Comparison of ENCODE assay signal across 12 mouse cellular contexts in the genomic region with DNA sequence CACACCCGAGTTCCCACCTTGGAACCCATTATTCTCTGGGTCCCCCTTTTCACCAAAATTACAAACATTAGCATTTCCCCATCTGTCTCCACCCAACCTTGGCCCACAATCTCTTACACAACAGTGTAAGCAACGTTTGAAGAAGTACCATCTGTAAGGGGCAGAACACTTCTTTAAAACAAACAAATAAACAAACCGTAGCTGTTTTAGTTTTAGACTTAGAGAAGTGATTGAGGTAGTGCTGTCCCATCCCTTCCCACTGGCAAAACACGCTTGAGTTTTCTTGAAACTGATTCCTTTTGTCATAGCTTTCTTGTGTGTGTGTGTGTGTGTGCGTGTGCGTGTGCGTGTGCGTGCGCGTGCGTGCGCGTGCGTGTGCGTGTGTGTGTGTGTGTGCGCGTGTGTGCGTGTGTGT. TPM values are rescaled to one million over a fixed set of nuclear protein-coding genes. Genes with fewer than 3 reads are reported as not detected.
A peak's percentile ranks its signal among the peaks of the same experiment; 100 is the strongest.
DNase-seq lines count a peak whose midpoint lies in the region; ATAC-seq and TF ChIP-seq lines count a peak whose summit lies in the region.
"Had no signal": no experiment of that assay in that cellular context is flagged by ENCODE, and none has a peak within 500 bp of the region (broad histone marks: within the 10 kb centered on the region; RNA-seq: fewer than 3 reads in every experiment).

No protein-coding gene starts in this region.

- no peak for TF ChIP-seq CTCF in kidney, postnatal 0 days (IDR thresholded peaks at IDR 0.05; ENCODE audit: low read depth)
- TF ChIP-seq CTCF in CH12.LX (conservative IDR thresholded peaks at IDR 0.05 in 1 of 2, IDR thresholded peaks at IDR 0.05 in 1 of 2; ENCODE audit: low read depth in 2 of 2, low read length in 2 of 2) = no peak
- no peak for TF ChIP-seq CTCF in cortical plate, adult 2 months (IDR thresholded peaks at IDR 0.05; ENCODE audit: extremely low read depth, insufficient read depth, low read length)

- in situ Hi-C loops in CH12.LX (cut with MboI; ENCODE audit: low pct_ligation_motif_present, low pct_unique_long_range_greater_than_20kb, low sequenced_read_pairs) = loop anchor here (5.0 kb wide), 1 partner anchor 52 kb away; a partner anchor contains a TSS

- no peak overlapping the region for H3K4me3 ChIP-seq in kidney, postnatal 0 days (replicated peaks; ENCODE audit: low read depth, low read length)
- peak overlapping the region in 1 of 3 experiments; percentile 76 for H3K4me3 ChIP-seq in CH12.LX (replicated peaks in 1 of 3; ENCODE audit: low read depth in 2 of 3, low read length in 2 of 3, poor library complexity in 1 of 3)
- H3K4me3 ChIP-seq in cortical plate, adult 2 months (ENCODE audit: insufficient read depth, low read length) = no peak overlapping the region
- H3K4me3 ChIP-seq: hindbrain, embryonic 10.5 days had no signal

- TF ChIP-seq POLR2A in CH12.LX (IDR thresholded peaks at IDR 0.05; ENCODE audit: low read depth, low read length) = no peak
- TF ChIP-seq POLR2A in cortical plate, adult 2 months (IDR thresholded peaks at IDR 0.05; ENCODE audit: extremely low read depth, insufficient read depth, low read length) = no peak

- peaks cover 3% of the 10 kb centered on the region; the same call in 1 of the 2 replicates for H3K79me2 ChIP-seq in CH12.LX (replicated peaks; ENCODE audit: control insufficient read depth, extremely low read depth, insufficient read depth, poor library complexity, severe bottlenecking)

- H3K36me3 ChIP-seq in kidney, postnatal 0 days (ENCODE audit: insufficient read depth, low read length) = no peaks in the 10 kb centered on the region
- peaks cover 0 to 6% of the 10 kb centered on the region in 2 experiments for H3K36me3 ChIP-seq in CH12.LX (replicated peaks in 1 of 2; ENCODE audit: control insufficient read depth in 1 of 2, insufficient read depth in 1 of 2, low read length in 1 of 2)
- H3K36me3 ChIP-seq: hindbrain, embryonic 10.5 days had no signal

- TF ChIP-seq RAD21 in CH12.LX (IDR thresholded peaks at IDR 0.05; ENCODE audit: low read depth, low read length) = no peak

- intact Hi-C loops in left cerebral cortex, postnatal 4 days (cut with DNase I) = loop anchor here (10.0 kb wide), 1 partner anchor 139 kb away; no protein-coding TSS in a partner anchor

- ATAC-seq in kidney, postnatal 0 days (replicated peaks; ENCODE audit: low FRiP score, low read depth) = no peak
- peak; percentile 4; the same call in 1 of the 2 replicates for ATAC-seq in megakaryocyte progenitor cell, adult 5-6 weeks (replicated peaks; ENCODE audit: poor library complexity)

- no peak for TF ChIP-seq EP300 in CH12.LX (IDR thresholded peaks at IDR 0.05; ENCODE audit: low read length)

- no peaks in the 10 kb centered on the region for H3K27me3 ChIP-seq in kidney, postnatal 0 days (ENCODE audit: insufficient read depth, low read length)
- no peaks in the 10 kb centered on the region for H3K27me3 ChIP-seq in CH12.LX (replicated peaks)

- no peak for DNase-seq in kidney, postnatal 0 days (ENCODE audit: low spot score)
- DNase-seq in kidney, adult 8-10 months = no peak
- no peak for DNase-seq in CH12.LX (ENCODE audit: extremely low read depth)
- DNase-seq in left cerebral cortex, postnatal 4 days = no peak
- no peak for DNase-seq in gastrocnemius, adult 8-10 months (ENCODE audit: low spot score in 2 of 2)
- DNase-seq: kidney, postnatal 36 days; retina, postnatal 1 day had no signal

- H3K9ac ChIP-seq in kidney, postnatal 0 days (ENCODE audit: low read depth, low read length) = no peak overlapping the region
- H3K9ac ChIP-seq in CH12.LX (ENCODE audit: insufficient read depth, low read depth) = peak overlapping the region; percentile 68

- dilution Hi-C loops in CH12.LX (cut with MboI; ENCODE audit: extremely low pct_ligation_motif_present, extremely low pct_unique_long_range_greater_than_20kb, low sequenced_read_pairs) = no loop called here

- WGBS in kidney, postnatal 0 days = 79% methylated on average over 16 of the region's 18 CpGs

- no peaks in the 10 kb centered on the region for H3K9me3 ChIP-seq in kidney, postnatal 0 days (replicated peaks; ENCODE audit: low read length)
- peaks cover 5% of the 10 kb centered on the region for H3K9me3 ChIP-seq in CH12.LX (replicated peaks; ENCODE audit: low read length)
- H3K9me3 ChIP-seq: hindbrain, embryonic 10.5 days had no signal

- peak overlapping the region; percentile 10; the same call in 1 of the 2 replicates for H3K27ac ChIP-seq in kidney, postnatal 0 days
- peak overlapping the region; percentile 100 for H3K27ac ChIP-seq in CH12.LX (ENCODE audit: insufficient read depth, low read depth)
- H3K27ac ChIP-seq in cortical plate, adult 2 months (ENCODE audit: insufficient read depth, low read length) = peak overlapping the region; percentile 84
- H3K27ac ChIP-seq: hindbrain, embryonic 10.5 days had no signal

- no peak overlapping the region for H3K4me2 ChIP-seq in kidney, postnatal 0 days (ENCODE audit: low read length)
- peak overlapping the region; percentile 43 for H3K4me2 ChIP-seq in CH12.LX (ENCODE audit: insufficient read depth, low read depth, poor library complexity, severe bottlenecking)

- H3K4me1 ChIP-seq in kidney, postnatal 0 days (replicated peaks; ENCODE audit: insufficient read depth, low read length) = 0 out of 2 replicates have a peak, but pooled peaks cover 9% of the 10 kb centered on the region
- H3K4me1 ChIP-seq in CH12.LX (ENCODE audit: control insufficient read depth in 1 of 2, insufficient read depth in 2 of 2) = peaks cover 32 to 65% of the 10 kb centered on the region in 2 experiments
- no peaks in the 10 kb centered on the region; the same call in none of the 2 replicates for H3K4me1 ChIP-seq in cortical plate, adult 2 months (ENCODE audit: control insufficient read depth, insufficient read depth, low read length)

TF ChIP-seq in CH12.LX, 34 proteins besides CTCF, POLR2A, EP300 and RAD21:
- TF ChIP-seq MYC (IDR thresholded peaks at IDR 0.05; ENCODE audit: low read depth, low read length) (no peak), SMC3 (IDR thresholded peaks at IDR 0.05; ENCODE audit: low read depth, low read length) (peak; percentile 3; the same call in 1 of the 2 replicates), HCFC1 (IDR thresholded peaks at IDR 0.05; ENCODE audit: low read depth, low read length) (0 out of 2 replicates have a peak, but pooled peaks have one; percentile 45), CHD1 (IDR thresholded peaks at IDR 0.05; ENCODE audit: low read depth, low read length) (no peak; the same call in 1 of the 2 replicates), NRF1 (IDR thresholded peaks at IDR 0.05; ENCODE audit: low read depth, low read length) (peak; percentile 63), ZMIZ1 (IDR thresholded peaks at IDR 0.05; ENCODE audit: low read depth, low read length) (0 out of 2 replicates have a peak, but pooled peaks have one; percentile 69)

RNA-seq across cellular contexts. Expression of a gene that starts 41.3 kb away (rescaled TPM):
- polyA plus RNA-seq in kidney, postnatal 0 days (2015; fragmentation: Nextera tagmentation; extraction: Ambion mirVana) = not detected in 2 replicates
- total RNA-seq in CH12.LX (2012; rRNA removed) = 112 and 132 TPM in 2 replicates
- 229 and 269 TPM in 2 replicates for total RNA-seq in CH12.LX (2014; rRNA removed)
- polyA plus RNA-seq in CH12.LX (2012; ENCODE audit: insufficient read length, low read depth) = 71.2 and 71.3 TPM in 2 replicates
- not detected in 2 replicates for polyA plus RNA-seq in cortical plate, adult 2 months (2012; rRNA removed)
- 128 and 146 TPM in 2 replicates for total RNA-seq in megakaryocyte progenitor cell, adult 5-6 weeks (2015)
- total RNA-seq in megakaryocyte progenitor cell, adult 5-6 weeks (2017) = 109 and 150 TPM in 2 replicates
- not detected for total RNA-seq in left cerebral cortex, postnatal 4 days (2021)
- not detected for total RNA-seq in gastrocnemius, adult 8-10 months (2022)
- total RNA-seq: left cerebral cortex, postnatal 25 days had no signal
- polyA plus RNA-seq: brain, embryonic 14.5 days; hindbrain, embryonic 10.5 days had no signal

RNA-seq across cellular contexts. Expression of a gene that starts 53.5 kb away (rescaled TPM):
- polyA plus RNA-seq in kidney, postnatal 0 days (2015; fragmentation: Nextera tagmentation; extraction: Ambion mirVana) = 1.0 and 1.4 TPM in 2 replicates
- total RNA-seq in CH12.LX (2012; rRNA removed) (50.7 and 53.4 TPM in 2 replicates), CH12.LX (2014; rRNA removed) (19.7 and 25.9 TPM in 2 replicates)
- 5.1 and 6.0 TPM in 2 replicates for polyA plus RNA-seq in CH12.LX (2012; ENCODE audit: insufficient read length, low read depth)
- 15.6 and 16.0 TPM in 2 replicates for polyA plus RNA-seq in cortical plate, adult 2 months (2012; rRNA removed)
- total RNA-seq in megakaryocyte progenitor cell, adult 5-6 weeks (2015) = 16.8 and 26.4 TPM in 2 replicates
- total RNA-seq in megakaryocyte progenitor cell, adult 5-6 weeks (2017) = 101 and 118 TPM in 2 replicates
- total RNA-seq in left cerebral cortex, postnatal 4 days (2021) = 1 to 10 TPM; 4.0 to 5.4 TPM
- 10 to 100 TPM; 60.1 to 87.3 (median 74.7) TPM for total RNA-seq in gastrocnemius, adult 8-10 months (2022)
- polyA plus RNA-seq: hindbrain, embryonic 10.5 days had no signal

Comparison
In these comparisons a context has a peak if more than half of its experiments do, and no peak if none do; other contexts are left out.
1. H3K27ac ChIP-seq: peak in every context shown above with its lines; median percentile 100 in CH12.LX; 84 in cortical plate, adult 2 months; 10 in kidney, postnatal 0 days.
2. RNA of a gene that starts 41.3 kb away (total RNA-seq): 112 to 269 TPM in CH12.LX and 109 to 150 TPM in megakaryocyte progenitor cell, adult 5-6 weeks; not detected in left cerebral cortex, postnatal 4 days and not detected in gastrocnemius, adult 8-10 months; every median in the first group is over 100 times any median in the second.